Mouse (Mus musculus) heart, adult 11 months (tissue): ENCODE measurements around the gene Alg9.
"Not testable (repeated sequence)": the region's sequence is repeated elsewhere in the genome, so short reads cannot be mapped to it uniquely, and the experiment has no call there.

ENCODE experiments used
- DNase-seq: peaks from one replicate; pipeline ENCODE4 v3.0.0; 2022

The Alg9 gene

DNA sequence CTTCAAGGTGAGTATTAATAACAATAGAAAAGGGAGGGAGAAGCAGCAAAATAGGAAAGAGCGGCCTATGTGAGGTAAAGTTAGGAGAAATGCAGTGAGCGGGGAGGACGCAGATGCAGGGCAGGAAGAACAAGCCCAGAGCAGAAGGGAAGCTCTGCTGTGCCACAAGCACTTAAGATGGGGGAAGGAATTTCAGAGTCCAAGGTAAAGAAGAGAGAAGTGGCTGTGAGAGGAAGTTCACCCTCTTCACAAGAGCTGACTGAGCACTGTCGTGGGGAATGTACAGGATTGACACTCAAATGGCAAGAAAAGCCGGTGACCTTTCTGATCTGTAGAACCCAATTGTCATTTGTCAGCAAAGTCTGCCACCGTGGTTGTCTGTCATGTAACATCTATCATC, 43.2 kb downstream of the Alg9 start:
- peak; percentile 28 for DNase-seq

DNA sequence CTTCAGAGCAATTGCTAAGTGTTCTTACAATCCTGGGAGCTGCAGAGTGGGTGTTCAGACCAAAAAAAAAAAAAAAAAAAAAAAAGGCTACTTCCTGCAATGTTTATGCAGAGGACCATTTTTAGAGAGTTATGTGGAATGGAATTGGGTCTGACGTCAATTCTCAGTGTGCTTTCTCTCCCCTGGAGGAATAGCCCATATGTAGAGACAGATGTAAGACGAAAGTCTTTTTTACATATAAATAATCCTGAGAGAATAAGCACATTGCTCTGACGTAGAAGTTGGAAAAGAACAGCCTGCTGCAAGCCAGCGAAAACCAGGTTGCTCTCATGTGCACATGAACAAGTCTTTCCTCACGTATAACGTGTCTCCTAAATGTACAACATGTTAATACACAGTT, 44.9 kb downstream of the Alg9 start:
- no peak for DNase-seq

DNA sequence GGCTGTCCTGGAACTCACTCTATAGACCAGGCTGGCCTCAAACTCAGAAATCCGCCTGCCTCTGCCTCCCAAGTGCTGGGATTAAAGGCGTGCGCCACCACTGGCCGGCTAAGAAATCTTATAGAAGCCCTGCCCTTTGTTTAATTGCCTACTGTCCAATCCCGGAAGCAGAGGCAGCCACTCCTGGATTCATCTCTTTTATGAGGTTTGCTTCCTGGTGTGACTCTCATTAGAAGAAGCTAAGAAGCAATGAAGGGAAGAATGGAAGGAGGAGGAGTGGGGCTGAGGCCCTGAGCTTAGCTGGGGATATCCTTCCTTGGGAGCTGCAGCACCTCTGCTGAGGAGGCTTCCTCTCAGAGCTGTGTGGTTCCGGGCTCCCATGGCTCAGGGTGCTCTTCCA, 46.8 kb downstream of the Alg9 start:
- DNase-seq: no peak

DNA sequence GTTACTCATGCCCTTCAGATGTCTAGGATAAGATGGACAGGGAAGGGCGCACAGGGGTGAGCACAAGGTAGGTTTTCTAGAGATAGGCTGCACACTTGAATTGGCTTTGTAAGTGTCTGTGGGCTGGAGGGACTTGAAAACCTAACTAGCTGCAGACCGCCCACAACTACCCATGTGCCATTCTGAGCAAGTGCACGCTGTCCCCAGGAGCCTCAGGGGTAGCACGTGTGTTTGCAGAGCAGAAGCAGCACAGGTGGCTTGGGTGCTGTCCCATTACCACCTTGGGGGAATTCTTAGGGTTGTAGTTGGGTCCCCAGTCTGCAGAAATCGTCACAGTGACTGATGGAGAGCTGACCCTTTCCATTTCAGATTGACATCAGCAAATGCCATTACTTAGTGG, 47.4 kb downstream of the Alg9 start:
- DNase-seq: no peak

DNA sequence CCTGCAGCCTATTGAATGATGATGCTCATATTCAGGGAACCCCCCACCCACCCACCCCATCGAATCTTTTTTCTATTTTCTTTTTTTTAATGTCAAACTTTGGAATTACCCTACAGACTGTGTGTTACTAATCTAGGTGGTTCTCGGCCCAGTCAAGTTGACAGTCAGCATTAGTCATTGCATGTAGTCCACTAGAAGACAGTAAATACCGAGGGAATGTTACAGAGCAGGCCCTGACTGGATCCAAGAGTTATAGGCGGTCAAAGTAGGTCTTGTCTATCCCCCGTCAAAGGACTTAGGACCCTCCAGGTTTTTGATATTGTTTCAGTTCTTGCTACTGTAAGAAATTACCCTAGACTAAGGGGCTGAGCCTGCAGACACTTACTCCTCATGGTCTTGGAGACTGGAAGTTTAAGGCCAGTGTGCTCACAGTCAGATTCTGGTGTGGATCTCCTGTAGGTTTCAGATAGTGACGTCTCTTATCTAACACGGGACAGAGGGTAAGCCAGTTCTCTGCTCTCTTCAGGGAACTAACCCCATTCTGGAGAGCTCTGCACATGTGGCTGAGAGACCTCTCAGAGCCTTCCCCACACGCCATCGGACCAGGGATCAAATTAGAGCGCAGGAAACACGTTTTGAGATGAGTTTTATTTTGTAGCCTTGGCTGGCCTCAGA, 49.1 kb downstream of the Alg9 start:
- peak; percentile 61 for DNase-seq

DNA sequence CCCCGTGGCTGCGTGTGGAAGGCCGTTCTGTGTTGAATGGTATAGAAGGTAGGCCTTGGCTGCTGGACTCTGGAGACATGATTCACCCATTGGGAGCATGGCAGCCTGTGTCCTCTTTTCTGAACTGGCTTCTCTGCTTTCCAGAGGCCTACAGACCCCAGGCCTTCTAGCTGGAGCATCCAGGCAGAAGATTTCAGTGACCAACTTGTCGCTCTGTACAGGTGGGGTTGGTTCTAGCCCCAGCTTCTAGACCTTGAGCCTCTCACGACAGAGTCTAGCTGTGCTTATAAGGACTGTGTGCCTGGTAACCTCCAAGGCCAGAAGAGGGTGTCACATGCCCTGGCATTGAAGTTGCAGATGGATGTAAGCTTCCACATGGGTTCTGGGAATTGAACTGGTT, 56.7 kb downstream of the Alg9 start:
- DNase-seq: peak; percentile 81

DNA sequence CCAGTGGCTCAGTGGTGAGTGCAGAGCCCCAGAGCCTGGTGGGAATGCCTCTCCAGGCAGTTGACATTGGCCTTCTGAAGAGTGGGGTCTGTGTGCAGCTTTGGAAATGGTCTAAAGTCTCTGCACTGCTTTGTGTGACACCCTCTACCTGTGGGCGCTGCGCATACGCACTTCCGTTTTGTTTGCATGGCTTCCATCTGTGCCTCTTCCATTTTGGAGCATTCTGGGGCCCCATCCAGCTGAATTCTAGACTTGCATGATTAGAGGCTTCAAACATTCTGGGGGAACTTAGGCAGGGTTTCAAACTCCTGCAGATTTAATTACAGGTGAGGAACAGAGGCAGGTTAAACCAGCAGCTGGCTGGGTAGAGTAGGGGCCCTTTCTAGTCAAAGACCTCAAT, 57.3 kb downstream of the Alg9 start:
- DNase-seq: no peak

DNA sequence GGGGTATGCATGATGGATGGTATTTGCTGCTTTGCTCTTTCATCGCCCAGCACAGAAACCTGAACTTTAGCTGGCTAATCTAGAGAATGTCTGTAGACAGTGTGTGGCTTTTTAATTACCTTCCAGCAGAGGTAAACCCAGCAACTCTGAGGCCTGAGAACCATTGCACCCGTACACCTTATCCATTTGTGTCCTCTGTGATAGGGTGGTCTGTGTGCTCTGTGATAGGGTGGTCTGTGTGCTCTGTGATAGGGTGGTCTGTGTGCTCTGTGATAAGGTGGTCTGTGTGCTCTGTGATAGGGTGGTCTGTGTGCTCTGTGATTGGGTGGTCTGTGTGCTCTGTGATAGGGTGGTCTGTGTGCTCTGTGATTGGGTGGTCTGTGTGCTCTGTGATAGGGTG, 57.8 kb downstream of the Alg9 start:
- not testable (repeated sequence) for DNase-seq

DNA sequence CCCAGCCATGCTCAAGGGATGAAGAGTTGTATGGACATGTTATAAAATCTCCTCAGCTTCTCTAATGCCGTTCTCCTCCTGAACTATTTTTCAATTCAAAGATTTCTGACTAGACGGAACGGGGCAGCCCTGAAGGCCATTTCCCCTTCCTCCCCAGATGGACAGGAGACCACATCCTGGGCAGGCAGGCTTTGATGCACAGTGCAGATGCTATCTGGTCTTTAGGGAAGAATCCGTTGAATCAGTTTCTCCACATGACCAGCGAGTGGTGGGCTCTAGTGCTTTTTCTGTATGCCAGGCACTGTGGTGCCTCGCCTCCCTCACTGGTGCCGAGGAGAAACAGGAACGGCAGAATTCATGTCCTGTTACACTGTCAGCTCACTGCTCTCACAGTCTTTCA, 59.0 kb downstream of the Alg9 start:
- no peak for DNase-seq

DNA sequence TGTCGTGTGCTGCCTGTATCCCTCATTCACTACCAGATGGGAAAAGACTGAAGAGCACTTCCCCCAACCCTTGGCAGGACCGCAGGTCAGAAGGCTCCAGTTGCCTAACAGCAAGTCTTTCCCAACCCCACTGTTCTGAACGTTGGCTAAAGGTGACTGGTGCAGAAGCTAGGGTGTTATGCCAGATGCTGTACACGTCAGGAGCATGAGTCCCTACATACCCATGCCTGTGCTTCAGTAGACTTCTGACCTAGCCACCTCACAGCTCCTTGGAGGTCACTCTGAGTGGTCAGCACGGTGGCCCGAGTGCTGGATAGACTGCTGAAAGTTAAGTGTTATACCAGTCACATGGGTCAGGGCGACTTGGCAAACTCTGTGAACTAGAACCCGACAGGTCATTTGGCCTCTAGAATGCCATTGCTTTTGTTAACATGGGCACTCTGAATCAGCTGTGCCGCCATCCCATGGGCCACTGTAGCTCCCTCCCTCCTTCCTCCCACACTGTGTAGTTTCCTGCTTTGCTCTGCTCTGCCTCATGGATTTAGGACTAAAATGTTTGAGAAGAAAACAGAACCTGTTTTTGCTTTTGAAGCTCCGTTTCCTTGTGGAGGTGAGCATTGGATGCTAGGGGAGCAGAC, 60.4 kb downstream of the Alg9 start:
- DNase-seq: peak; percentile 90

DNA sequence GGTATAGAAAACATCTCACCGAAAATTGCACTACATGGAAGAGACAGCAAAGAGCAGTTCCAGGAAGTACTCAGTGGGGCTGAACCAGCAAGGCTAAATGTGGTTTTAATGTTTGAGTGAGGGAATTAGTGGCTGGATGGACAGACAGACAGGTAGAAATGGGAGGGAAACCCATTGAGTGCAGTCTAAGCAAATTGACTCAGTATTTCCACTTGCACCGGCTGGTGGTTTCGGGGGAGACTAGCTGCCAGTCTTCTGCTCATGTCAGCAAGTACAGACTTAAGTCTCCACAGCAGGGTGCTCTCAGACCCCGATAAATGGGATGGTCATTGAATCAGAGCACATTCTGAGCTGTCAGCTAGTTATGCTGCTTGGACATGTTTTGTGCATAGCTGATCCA, 61.3 kb downstream of the Alg9 start:
- no peak for DNase-seq

DNA sequence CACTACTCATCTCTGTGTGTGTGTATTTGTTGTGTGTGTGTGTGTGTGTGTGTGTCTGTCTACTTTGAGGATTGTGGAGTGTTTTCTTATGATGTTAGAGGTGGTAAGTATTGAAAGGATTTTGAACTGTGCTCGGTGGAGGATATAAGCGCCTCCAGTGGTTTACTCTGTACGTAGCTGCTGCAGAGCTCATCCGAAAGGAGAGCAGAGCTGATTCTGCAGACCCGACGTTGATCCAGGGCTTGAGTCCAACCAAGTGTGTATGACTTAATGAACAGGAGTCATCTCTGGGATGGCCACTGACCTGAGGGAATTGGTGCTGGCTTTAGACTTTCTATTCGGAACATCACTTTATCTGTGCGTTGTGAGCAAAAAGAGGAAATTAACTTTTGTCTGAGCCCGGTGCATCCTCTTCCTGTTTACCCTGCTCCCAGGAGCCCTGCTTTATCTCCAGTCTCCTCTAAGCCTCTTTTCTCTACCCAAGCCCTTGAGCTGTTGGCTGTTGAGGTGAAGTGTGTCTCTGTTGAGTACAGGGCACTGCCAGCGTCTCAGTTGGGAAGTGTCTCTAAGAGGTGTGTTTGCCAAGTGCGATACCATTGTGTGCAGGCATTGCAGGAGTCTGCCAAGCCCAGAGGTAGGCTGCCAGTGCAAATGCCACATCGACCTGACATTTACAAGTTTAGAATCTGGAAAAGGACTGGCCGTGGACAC, 66.4 kb downstream of the Alg9 start:
- DNase-seq: peak; percentile 95

DNA sequence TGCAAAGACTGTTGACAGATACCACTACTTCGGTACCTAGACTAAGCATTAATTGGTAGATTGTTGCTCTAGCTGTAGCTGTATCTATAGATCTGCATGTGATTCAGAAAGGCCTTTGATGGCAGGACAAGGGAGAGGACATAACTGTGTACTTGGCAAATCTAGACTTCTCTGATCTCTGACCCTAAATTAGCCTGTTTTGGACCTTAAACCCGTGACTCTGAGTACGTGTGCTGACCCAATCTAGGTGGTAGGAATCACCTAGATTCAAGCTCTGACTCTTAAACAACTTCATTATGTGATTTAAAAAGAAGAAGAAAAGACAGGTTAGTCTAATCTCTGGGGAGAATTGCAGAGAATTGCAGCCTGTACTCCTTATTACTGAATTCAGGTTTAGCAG, 70.3 kb downstream of the Alg9 start, which contains the start of gene Ppp2r1b:
TSS of gene Ppp2r1b (plus strand) at position 221 of the 400 bp plus-strand sequence.
- DNase-seq: no peak

DNA sequence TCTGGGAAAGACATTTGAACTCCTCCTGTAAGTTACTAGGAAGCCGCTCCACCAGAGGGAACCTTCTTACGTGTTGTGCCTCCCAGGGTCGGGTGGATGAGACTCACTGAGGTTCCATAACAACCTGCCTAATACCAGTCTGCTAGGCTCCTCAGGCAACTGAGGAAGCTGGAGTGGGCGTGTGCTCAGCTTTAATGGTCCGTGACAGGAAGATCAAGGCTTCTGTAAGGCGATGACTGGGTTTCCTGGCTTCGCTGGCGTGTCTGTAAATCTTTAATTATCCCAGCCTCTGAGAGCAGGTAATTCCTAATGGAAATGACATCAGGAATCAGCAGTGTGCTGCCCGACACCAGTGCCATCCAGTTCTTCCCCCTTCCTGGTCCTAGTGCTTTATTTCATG, 70.7 kb downstream of the Alg9 start:
- DNase-seq: no peak

DNA sequence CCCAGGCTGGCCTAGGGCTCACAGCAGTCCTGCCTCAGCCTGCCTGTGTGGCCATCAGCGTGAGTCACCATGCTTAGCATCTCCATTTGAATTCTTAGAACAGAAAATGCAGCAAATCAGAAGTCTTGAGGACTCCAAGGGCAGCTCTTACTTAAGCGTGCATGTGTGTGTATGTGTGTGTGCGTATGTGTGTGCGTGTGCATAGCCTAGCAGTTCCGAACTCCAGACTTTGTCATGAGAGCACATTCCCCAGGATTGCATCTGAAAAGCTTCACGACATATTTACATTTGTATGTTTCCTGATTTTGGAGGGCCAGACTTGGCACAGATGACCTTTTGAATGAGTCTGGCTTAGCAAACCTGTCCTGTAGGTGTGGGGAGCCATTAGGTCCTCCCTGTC, 72.3 kb downstream of the Alg9 start:
- no peak for DNase-seq

DNA sequence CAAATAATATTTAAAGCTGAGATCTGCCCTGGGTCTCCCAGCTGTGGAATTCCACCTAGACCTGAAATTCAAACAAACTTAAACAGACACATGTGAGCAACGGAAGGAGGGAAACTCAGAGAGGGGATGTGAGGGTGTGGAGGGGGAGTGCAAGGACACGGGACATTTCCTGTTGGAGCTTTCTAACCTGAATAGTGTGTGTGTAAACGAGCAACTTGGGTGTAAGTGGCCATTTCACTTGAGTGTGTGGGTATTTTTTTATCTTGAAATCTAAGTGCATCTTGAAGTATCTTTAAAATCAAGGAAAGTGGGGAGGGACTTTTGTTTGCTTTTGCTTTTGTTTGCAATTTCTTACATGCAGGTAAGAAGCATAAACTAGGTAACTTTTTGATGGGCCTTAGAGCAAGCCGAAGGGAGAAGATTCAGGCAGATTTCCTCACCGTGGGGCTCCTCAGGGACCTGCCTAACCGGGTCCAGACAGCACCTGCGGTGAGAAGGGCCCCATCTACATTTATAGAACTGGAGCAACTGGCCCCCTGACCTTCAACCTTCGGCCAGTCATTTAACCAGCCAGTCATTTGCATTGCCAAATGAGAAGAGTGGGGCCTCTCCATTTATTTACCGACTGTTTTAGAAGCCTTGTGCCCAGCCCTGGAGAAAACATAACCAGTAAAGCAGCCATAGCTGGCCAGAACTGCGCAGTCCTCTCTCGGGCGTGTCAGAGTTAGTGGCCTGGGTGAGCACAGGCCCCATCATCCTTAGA, 73.0 kb downstream of the Alg9 start:
- no peak for DNase-seq

DNA sequence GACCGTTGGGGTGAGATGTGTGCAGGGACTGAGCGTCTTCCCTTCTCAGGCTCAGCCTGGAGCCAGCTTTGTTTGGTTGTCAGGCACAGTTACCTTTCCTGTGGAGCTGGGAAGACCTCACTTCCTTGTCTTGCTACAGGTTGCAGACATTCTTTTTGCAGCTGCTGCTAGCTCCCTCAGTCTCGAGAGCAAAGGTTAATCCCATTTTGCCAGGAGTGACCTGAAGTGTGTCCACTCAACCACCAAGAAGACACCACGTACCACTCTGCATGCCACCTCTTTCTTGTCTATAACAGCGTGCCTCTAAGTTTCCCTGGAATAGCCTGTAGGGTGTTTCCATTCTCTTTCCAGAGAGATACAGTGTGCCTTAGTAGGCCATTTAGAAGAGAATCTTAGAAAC, 74.0 kb downstream of the Alg9 start:
- no peak for DNase-seq

DNA sequence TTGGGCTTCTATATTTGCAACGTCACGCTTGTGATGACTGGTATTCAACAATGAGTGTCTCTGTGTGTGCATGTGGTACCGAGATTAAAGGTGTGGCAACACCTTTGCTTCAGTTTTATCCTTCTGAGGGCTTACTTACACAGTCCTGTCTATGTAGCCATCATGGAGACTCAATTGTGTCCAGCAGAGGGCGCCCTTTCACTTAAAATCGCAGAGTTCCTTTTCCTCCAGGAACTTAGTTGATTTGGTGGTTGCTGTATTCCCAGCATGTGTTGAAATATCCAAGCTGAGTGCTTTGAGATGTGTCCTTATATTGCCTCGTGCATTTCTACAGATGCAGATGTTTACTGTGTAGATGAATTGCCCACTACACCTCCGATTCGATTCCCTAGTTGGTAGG, 74.4 kb downstream of the Alg9 start:
- peak; percentile 96 for DNase-seq

DNA sequence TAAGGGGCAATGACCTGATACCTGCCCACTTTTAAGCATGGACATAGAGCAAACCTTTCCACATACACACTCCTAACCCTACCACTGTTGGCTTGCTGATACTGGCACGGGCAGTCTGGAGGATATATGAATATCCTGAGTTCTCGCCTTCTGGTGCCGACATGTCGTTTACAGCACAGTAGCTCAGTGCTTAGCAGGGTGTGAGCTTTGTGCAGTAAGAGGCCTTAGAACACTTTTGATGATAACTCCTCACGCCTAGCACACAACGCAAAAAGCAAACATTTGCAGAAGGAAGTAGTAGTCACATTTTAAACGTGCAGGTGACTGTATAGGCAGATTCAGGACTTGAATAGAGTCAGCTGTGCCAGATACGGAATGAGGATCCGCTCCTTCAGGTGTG, 74.9 kb downstream of the Alg9 start:
- no peak for DNase-seq

DNA sequence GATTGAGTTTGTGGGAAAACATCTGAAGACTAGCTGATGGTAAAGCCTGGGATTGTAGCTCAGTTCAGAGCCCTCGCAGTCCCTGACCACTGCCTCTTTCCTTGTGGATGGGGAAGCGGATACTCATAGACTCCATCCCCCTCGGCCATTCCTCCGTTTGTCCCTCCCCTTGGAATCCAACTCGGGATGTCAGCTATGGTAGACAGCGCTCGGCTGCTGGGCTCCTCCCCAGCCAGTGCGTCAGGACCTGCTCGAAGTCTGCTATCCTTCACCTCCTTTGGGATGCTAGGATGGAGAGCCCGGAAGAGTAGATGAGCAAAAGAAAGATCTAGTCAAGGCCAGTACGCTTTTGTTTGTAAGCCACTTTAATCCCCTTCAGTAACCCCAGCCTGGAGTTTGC, 75.5 kb downstream of the Alg9 start:
- peak; percentile 94 for DNase-seq

DNA sequence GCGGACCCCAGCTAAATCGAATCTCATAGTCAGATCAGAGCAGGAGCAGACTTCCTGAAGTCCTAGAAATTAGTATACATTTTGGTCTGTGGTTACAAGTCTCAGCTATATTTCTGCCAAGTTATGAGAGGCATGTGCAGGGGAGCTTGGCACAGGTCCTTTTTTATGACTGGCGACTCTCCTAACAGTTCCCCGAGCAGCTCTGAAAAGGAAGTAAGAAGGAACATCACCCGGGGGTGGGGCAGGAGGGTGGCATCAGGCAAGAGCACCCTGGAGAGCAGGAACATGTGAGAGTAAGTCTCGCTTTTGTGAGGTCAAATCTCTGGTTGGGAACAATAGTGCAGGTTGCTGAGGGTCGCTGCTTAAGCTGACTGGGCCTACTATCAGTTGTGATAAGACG, 75.9 kb downstream of the Alg9 start:
- DNase-seq: peak; percentile 92

DNA sequence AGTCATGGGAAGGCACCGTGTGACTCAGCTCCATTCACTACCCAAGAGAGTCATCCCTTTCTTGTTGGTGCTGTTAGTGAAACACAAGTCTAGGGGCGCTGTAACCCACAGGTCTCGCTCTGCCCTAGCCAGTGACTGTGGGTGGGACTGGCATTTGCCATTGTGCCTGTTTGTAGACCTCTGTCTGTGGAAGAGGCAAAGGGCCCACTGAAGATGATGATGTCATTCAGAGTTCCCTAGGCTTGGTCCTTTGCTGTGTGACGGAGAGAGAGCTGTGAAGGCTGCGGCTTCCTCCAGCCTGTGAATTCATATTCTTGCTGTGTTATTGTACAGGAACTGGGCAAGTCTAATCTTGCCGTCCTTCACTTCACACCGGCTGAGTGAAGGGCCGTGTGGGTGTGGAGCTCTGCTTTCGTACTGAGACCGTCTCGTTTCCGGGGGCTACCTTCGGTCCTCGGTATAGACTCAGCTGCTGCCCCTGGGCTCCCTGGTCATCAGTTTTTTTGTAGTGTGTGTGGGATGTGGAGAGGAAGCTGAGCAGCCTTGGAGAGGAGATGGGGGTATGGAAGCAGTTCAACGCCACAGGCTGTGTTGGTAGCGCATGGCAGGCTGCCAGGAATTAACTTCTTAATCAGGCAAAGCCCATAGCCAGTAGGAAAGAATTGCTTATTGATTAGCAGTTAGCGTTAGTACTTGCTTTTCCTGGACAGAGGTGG, 78.0 kb downstream of the Alg9 start:
- DNase-seq: no peak

DNA sequence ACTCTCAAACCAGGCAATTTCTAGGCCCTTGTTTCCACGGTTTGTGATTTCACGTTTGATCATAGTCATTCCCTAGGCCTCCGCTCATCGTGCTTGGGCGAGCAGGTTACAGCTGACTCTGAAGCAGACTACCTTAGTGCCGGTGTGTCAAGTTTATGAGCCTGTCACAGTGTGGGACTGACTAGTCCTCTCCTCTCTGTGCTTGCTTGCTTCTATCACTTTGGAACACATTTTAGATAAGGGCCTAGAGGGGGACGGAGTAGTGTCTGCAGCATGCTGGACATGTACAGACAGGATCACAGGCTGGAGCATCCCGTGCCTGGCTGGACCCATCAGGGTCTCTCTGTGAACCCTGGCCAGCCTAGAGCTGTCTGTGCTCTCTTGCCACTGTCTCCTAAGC, 79.6 kb downstream of the Alg9 start:
- no peak for DNase-seq
